Mouse (Mus musculus): ENCODE data around the gene Olfr1256. TPM values are rescaled to one million over a fixed set of nuclear protein-coding genes. Genes with fewer than 3 reads are reported as not detected.

The Olfr1256 gene
- not detected in 2 replicates for polyA plus RNA-seq (2015; fragmentation: Nextera tagmentation; extraction: Ambion mirVana)

DNA sequence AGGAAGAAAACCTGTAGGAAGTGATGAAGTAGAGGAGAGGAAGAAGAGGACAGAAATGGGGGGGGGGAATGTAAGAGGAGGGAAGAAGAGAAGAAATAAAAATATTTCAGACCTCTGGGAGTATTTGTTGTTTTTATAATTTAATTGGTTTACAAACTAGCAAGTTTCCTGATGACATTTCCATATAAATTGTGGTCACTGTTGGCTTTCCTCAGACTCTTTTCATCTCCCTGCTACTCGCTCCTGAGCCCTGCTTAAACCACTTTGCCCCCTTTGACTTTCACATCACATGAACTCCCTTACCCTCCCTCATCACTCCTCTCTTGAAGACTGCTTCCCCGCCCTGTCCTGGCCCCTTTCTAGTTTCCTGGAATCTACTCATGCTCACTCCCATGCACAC lies at the start of gene Olfr1256:
Olfr1256 (minus strand) TSS at position 101 of the 400 bp plus-strand sequence.
- H3K4me1 ChIP-seq, result no peaks in the 10 kb centered on the region
- WGBS, result 47% methylated on average over 2 of the region's 2 CpGs

DNA sequence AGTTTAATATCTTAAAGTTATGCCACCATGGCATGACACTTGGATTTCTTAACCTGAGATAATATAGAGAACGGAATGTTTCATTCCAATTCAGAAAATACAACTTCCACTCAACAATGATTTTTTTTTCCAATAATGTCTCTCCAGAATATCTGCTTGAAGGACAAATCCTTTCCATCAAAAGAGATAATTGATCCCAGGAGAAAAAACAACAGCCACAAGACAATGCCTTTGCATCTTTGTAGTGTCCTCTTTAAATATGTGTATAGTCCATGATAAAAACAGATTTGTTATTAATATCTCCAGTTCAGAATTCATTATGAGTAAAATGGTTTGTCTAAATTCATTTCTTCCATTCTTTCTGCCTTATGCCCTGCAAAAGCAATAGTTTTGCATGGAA lies 36.8 kb upstream of the Olfr1256 start, which contains the start of gene Olfr1257:
Olfr1257 (plus strand) TSS at position 301 of the 400 bp plus-strand sequence.
- Histone ChIP-seq H3K9ac (no peak within 1 kb of the TSS), H3K27me3 (replicated peaks) (no peaks in the 10 kb centered on the region), H3K4me1 (no peaks in the 10 kb centered on the region), H3K4me2 (no peak within 1 kb of the TSS), H3K36me3 (no peaks in the 10 kb centered on the region), H3K9me3 (no peaks in the 10 kb centered on the region), H3K4me3 (replicated peaks) (no peak within 1 kb of the TSS), H3K27ac (no peak within 1 kb of the TSS)
- ATAC-seq (ENCODE audit: insufficient read depth, low FRiP score, low read depth), result no peak
- 90% methylated on average over 1 of the region's 1 CpGs for WGBS

More for the DNA sequence above, at the start of gene Olfr1256:
- H3K9me3 ChIP-seq, result no peaks in the 10 kb centered on the region
- H3K36me3 ChIP-seq, result no peaks in the 10 kb centered on the region
- no peak within 1 kb of the TSS for H3K27ac ChIP-seq
- H3K9ac ChIP-seq, result no peak within 1 kb of the TSS
- no peaks in the 10 kb centered on the region for H3K27me3 ChIP-seq (replicated peaks)
- no peak within 1 kb of the TSS for H3K4me3 ChIP-seq (replicated peaks)
- ATAC-seq (ENCODE audit: insufficient read depth, low FRiP score, low read depth), result no peak
- no peak within 1 kb of the TSS for H3K4me2 ChIP-seq

DNA sequence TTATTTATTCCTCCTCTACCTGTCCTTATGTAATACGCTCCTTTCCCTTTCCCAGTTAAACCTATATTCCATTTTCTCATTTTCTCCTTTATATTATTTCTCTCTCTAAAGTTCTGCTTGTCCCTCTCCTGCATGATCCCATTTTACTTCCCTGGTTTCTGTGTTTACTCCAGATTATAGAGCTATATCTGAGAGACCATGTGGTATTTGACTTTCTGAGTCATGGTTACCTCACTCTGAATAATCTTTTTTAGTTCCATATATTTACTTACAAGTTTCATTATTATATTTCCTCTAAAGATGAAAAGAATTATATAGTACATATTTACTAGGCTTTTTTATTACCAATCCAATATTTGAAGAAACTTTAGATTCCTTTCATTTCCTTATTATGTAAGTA lies 7.9 kb upstream of the Olfr1256 start:
- no peaks in the 10 kb centered on the region for H3K9me3 ChIP-seq
- no peak overlapping the region for H3K4me3 ChIP-seq (replicated peaks)
- H3K27ac ChIP-seq, result no peak overlapping the region
- H3K9ac ChIP-seq, result no peak overlapping the region
- H3K4me1 ChIP-seq, result no peaks in the 10 kb centered on the region
- H3K36me3 ChIP-seq, result no peaks in the 10 kb centered on the region
- 90% methylated on average over 1 of the region's 1 CpGs for WGBS
- no peak overlapping the region for H3K4me2 ChIP-seq
- ATAC-seq (ENCODE audit: insufficient read depth, low FRiP score, low read depth), result no peak
- no peaks in the 10 kb centered on the region for H3K27me3 ChIP-seq (replicated peaks)

DNA sequence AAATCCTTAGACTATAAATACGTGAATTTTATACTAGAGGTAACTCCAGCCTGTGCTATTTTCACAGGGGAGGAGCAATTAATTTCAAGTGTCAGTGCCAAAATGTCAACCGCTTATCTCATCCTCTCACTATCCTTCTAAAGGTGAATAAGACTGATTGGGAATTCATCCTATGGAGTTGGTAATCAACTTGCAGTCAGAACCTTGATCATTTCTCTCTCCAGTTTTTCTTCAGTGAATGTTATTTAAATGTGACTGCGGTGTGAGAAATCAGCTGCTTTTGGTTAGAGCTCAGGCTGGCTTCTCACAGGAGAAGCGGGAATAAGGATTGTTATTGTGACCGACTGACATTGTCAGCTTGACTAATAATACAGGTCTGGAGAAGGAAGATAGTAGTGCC lies 6.8 kb upstream of the Olfr1256 start, which contains the start of gene Olfr48:
Olfr48 (minus strand) TSS at position 101 of the 400 bp plus-strand sequence.
- H3K36me3 ChIP-seq, result no peaks in the 10 kb centered on the region
- no peak within 1 kb of the TSS for H3K27ac ChIP-seq
- H3K9me3 ChIP-seq, result no peaks in the 10 kb centered on the region
- no peak within 1 kb of the TSS for H3K4me3 ChIP-seq (replicated peaks)
- H3K27me3 ChIP-seq (replicated peaks), result no peaks in the 10 kb centered on the region
- WGBS, result 69% methylated on average over 5 of the region's 5 CpGs
- H3K4me1 ChIP-seq, result no peaks in the 10 kb centered on the region
- H3K9ac ChIP-seq, result no peak within 1 kb of the TSS
- H3K4me2 ChIP-seq, result no peak within 1 kb of the TSS
- no peak for ATAC-seq (ENCODE audit: insufficient read depth, low FRiP score, low read depth)

DNA sequence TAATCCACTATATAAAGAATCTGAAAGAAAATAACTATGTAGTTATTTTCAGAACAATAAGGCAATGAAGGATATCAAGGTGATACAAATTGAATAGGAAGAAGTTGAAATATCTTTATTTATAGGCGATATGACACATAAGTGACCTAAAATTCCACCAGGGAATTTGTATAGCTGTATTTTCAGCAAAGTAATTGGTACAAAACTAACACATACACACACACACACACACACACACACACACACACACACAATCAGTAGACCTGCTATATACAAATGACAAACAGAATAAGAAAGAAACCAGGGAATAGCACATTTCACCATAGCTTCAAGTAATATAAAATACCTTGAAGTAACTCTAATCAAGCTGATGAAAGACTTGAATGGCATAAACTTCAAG lies 21.1 kb downstream of the Olfr1256 start:
- Histone ChIP-seq H3K9ac (no peak overlapping the region), H3K9me3 (no peaks in the 10 kb centered on the region), H3K4me2 (no peak overlapping the region), H3K4me1 (no peaks in the 10 kb centered on the region), H3K4me3 (replicated peaks) (no peak overlapping the region), H3K27me3 (replicated peaks) (no peaks in the 10 kb centered on the region), H3K36me3 (no peaks in the 10 kb centered on the region), H3K27ac (no peak overlapping the region)
- 67% methylated on average over 1 of the region's 1 CpGs for WGBS
- ATAC-seq (ENCODE audit: insufficient read depth, low FRiP score, low read depth), result no peak

DNA sequence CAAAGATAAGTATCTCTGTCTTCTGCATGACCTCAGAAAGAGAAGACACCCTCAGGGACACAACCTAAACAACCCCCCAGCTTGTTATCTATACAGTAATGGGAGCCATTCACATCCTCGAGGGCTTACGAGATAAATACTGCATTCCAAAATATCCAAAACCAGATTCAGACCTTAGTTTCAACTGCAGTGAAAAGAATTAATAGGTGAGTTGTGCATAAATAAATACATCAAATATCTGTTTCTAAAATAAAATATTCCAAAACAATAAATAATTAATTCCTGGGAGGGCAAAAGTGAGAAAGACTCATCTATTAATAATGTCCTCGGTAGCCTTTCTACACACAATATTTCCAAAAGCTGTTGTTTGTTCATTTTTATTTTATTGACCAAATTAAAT lies 29.6 kb downstream of the Olfr1256 start, which contains the start of gene Olfr1255:
Olfr1255 (plus strand) TSS at position 301 of the 400 bp plus-strand sequence.
- Histone ChIP-seq H3K27ac (no peak within 1 kb of the TSS), H3K4me2 (no peak within 1 kb of the TSS), H3K9ac (no peak within 1 kb of the TSS), H3K36me3 (no peaks in the 10 kb centered on the region), H3K4me3 (replicated peaks) (no peak within 1 kb of the TSS), H3K9me3 (no peaks in the 10 kb centered on the region), H3K27me3 (replicated peaks) (no peaks in the 10 kb centered on the region), H3K4me1 (no peaks in the 10 kb centered on the region)
- 79% methylated on average over 3 of the region's 3 CpGs for WGBS
- no peak for ATAC-seq (ENCODE audit: insufficient read depth, low FRiP score, low read depth)

DNA sequence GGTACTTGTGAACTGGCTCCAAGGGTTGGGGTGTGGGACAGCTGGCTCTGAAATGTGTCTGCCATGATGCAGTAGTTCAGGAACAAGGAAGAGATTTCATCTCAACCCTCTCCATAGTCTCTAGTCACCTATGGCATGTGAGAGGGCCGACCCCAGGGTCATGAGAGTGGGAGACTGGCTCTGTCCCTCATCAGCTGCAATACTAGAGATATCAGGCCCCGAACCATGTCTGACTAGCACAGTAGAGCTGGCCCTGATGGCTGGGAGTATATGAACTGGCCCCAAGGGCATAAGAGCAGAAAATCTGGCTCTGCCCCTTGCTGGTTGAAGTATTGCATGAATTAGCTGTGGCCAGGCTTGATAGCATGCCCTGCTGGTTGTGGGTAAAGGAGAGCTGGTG lies 30.6 kb downstream of the Olfr1256 start:
- no peak overlapping the region for H3K4me2 ChIP-seq
- no peaks in the 10 kb centered on the region for H3K4me1 ChIP-seq
- no peak for ATAC-seq (ENCODE audit: insufficient read depth, low FRiP score, low read depth)
- no peak overlapping the region for H3K27ac ChIP-seq
- WGBS, result 75% methylated on average over 2 of the region's 2 CpGs
- H3K9me3 ChIP-seq, result no peaks in the 10 kb centered on the region
- no peak overlapping the region for H3K9ac ChIP-seq
- H3K4me3 ChIP-seq (replicated peaks), result no peak overlapping the region
- H3K36me3 ChIP-seq, result no peaks in the 10 kb centered on the region
- no peaks in the 10 kb centered on the region for H3K27me3 ChIP-seq (replicated peaks)

DNA sequence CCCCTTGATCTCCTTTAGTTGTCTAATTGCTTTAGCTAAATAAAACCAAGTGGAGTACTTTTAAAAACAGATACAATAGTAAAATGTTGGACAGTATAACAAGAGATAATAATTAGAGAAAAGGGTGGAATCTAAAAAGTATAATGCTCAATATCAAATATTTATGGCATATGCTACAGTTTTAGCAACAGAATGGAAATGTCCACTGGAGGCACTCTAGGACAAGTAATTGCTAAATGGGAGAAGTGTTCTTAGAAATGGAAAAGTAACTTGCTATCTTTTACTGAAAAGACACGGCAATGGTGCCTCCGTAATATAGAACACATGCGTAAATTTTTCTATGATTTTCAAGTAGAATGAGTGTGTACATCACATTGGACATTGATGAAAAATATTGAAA lies 41.8 kb downstream of the Olfr1256 start:
- no peaks in the 10 kb centered on the region for H3K4me1 ChIP-seq
- H3K9me3 ChIP-seq, result no peaks in the 10 kb centered on the region
- WGBS, result 94% methylated on average over 3 of the region's 3 CpGs

DNA sequence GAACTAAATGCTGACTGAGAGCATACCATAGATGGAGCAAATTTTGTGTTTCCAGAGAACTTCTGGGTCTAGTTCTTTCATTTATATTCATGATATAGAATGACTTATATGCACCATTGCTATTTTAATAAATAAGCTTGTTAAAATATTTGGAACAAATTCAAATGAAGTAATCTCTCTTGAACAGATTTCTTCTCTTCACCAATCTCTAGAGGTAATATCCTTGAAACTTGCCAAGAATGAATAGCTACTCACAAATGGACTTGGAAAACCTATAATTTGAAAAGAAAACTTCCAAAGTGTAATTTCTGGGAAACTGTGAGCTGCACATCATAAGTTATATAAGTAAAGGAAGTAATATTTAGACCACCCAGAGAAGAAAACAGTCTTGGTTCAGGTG lies 47.8 kb downstream of the Olfr1256 start, which contains the start of gene Olfr1254:
Olfr1254 (minus strand) TSS at position 101 of the 400 bp plus-strand sequence.
- H3K9me3 ChIP-seq, result no peaks in the 10 kb centered on the region
- no peaks in the 10 kb centered on the region for H3K27me3 ChIP-seq (replicated peaks)
- H3K4me1 ChIP-seq, result no peaks in the 10 kb centered on the region
- H3K4me2 ChIP-seq, result no peak within 1 kb of the TSS
- H3K27ac ChIP-seq, result no peak within 1 kb of the TSS
- H3K36me3 ChIP-seq, result no peaks in the 10 kb centered on the region
- no peak within 1 kb of the TSS for H3K4me3 ChIP-seq (replicated peaks)
- H3K9ac ChIP-seq, result no peak within 1 kb of the TSS
- ATAC-seq (ENCODE audit: insufficient read depth, low FRiP score, low read depth), result no peak

More for the DNA sequence above, 41.8 kb downstream of the Olfr1256 start:
- Histone ChIP-seq H3K4me3 (replicated peaks) (no peak overlapping the region), H3K27me3 (replicated peaks) (no peaks in the 10 kb centered on the region), H3K27ac (no peak overlapping the region), H3K4me2 (no peak overlapping the region), H3K36me3 (no peaks in the 10 kb centered on the region), H3K9ac (no peak overlapping the region)
- no peak for ATAC-seq (ENCODE audit: insufficient read depth, low FRiP score, low read depth)

Other genes with a start within 250 kb of the Olfr1256 start
- not detected in 2 replicates for gene Olfr1246, start 248.4 kb downstream of the Olfr1256 start, polyA plus RNA-seq (2015; fragmentation: Nextera tagmentation; extraction: Ambion mirVana)
- gene Olfr1247, start 227.4 kb downstream of the Olfr1256 start, polyA plus RNA-seq (2015; fragmentation: Nextera tagmentation; extraction: Ambion mirVana), result 0.03 TPM in 1 of 2 replicates, not detected in the other
- not detected in 2 replicates for gene Olfr1248, start 223.3 kb downstream of the Olfr1256 start, polyA plus RNA-seq (2015; fragmentation: Nextera tagmentation; extraction: Ambion mirVana)
- not detected in 2 replicates for gene Olfr1249, start 206.6 kb downstream of the Olfr1256 start, polyA plus RNA-seq (2015; fragmentation: Nextera tagmentation; extraction: Ambion mirVana)
- gene Olfr1250, start 180.1 kb downstream of the Olfr1256 start, polyA plus RNA-seq (2015; fragmentation: Nextera tagmentation; extraction: Ambion mirVana), result not detected in 2 replicates
- gene Olfr1251, start 169.6 kb downstream of the Olfr1256 start, polyA plus RNA-seq (2015; fragmentation: Nextera tagmentation; extraction: Ambion mirVana), result not detected in 2 replicates
- gene Olfr1252, start 116.5 kb downstream of the Olfr1256 start, polyA plus RNA-seq (2015; fragmentation: Nextera tagmentation; extraction: Ambion mirVana), result not detected in 2 replicates
- not detected in 2 replicates for gene Olfr1253, start 84.5 kb downstream of the Olfr1256 start, polyA plus RNA-seq (2015; fragmentation: Nextera tagmentation; extraction: Ambion mirVana)
- not detected in 2 replicates for gene Olfr1254, start 47.9 kb downstream of the Olfr1256 start, polyA plus RNA-seq (2015; fragmentation: Nextera tagmentation; extraction: Ambion mirVana)
- gene Olfr1255, start 29.5 kb downstream of the Olfr1256 start, polyA plus RNA-seq (2015; fragmentation: Nextera tagmentation; extraction: Ambion mirVana), result not detected in 2 replicates
- not detected in 2 replicates for gene Olfr48, start 6.7 kb upstream of the Olfr1256 start, polyA plus RNA-seq (2015; fragmentation: Nextera tagmentation; extraction: Ambion mirVana)
- not detected in 2 replicates for gene Olfr1257, start 36.9 kb upstream of the Olfr1256 start, polyA plus RNA-seq (2015; fragmentation: Nextera tagmentation; extraction: Ambion mirVana)
- not detected in 2 replicates for gene Olfr1258, start 85.8 kb upstream of the Olfr1256 start, polyA plus RNA-seq (2015; fragmentation: Nextera tagmentation; extraction: Ambion mirVana)
- not detected in 2 replicates for gene Olfr1259, start 107.1 kb upstream of the Olfr1256 start, polyA plus RNA-seq (2015; fragmentation: Nextera tagmentation; extraction: Ambion mirVana)
- gene Olfr1260, start 132.8 kb upstream of the Olfr1256 start, polyA plus RNA-seq (2015; fragmentation: Nextera tagmentation; extraction: Ambion mirVana), result not detected in 2 replicates
- not detected in 2 replicates for gene Olfr1261, start 149.7 kb upstream of the Olfr1256 start, polyA plus RNA-seq (2015; fragmentation: Nextera tagmentation; extraction: Ambion mirVana)
- gene Olfr1262, start 158.6 kb upstream of the Olfr1256 start, polyA plus RNA-seq (2015; fragmentation: Nextera tagmentation; extraction: Ambion mirVana), result not detected in 2 replicates
- not detected in 2 replicates for gene Olfr1263, start 170.6 kb upstream of the Olfr1256 start, polyA plus RNA-seq (2015; fragmentation: Nextera tagmentation; extraction: Ambion mirVana)
- gene Olfr1264, start 184.0 kb upstream of the Olfr1256 start, polyA plus RNA-seq (2015; fragmentation: Nextera tagmentation; extraction: Ambion mirVana), result not detected in 2 replicates
- gene Olfr1265, start 193.8 kb upstream of the Olfr1256 start, polyA plus RNA-seq (2015; fragmentation: Nextera tagmentation; extraction: Ambion mirVana), result not detected in 2 replicates
- not detected in 2 replicates for gene Olfr140, start 222.0 kb upstream of the Olfr1256 start, polyA plus RNA-seq (2015; fragmentation: Nextera tagmentation; extraction: Ambion mirVana)